Mouse (Mus musculus) neural tube, embryonic 15.5 days (tissue): ENCODE results near the gene Pigo. TPM values are rescaled to one million over a fixed set of nuclear protein-coding genes. Genes with fewer than 3 reads are reported as not detected.
A peak's percentile ranks its signal among the peaks of the same experiment; 100 is the strongest.

ENCODE experiments used
- ATAC-seq: fragments of 200-750 bp; cut with Nextera tagmentation; 2 replicates; pipeline ENCODE4 v1.8.0; 2017; ENCODE audit warnings: mild to moderate bottlenecking, moderate TSS enrichment, moderate library complexity; ENCODE audit not compliant: low FRiP score
- H3K27ac ChIP-seq: fragments of 300-500 bp; sonication (generic); replicated peaks from 2 replicates; pipeline ENCODE4 v1.5.1; 2015; ENCODE audit warnings: mild to moderate bottlenecking, inconsistent platforms
- H3K27me3 ChIP-seq: fragments of 300-500 bp; sonication (generic); replicated peaks from 2 replicates; pipeline ENCODE4 v1.6.1; 2015; ENCODE audit warnings: inconsistent platforms
- H3K36me3 ChIP-seq: fragments of 300-500 bp; sonication (generic); 2 replicates; pipeline ENCODE4 v1.6.1; 2015; ENCODE audit warnings: inconsistent platforms
- H3K4me1 ChIP-seq: fragments of 300-500 bp; sonication (generic); 2 replicates; pipeline ENCODE4 v1.6.1; 2015; ENCODE audit warnings: inconsistent platforms
- H3K4me2 ChIP-seq: fragments of 300-500 bp; sonication (generic); 2 replicates; pipeline ENCODE4 v1.6.1; 2015; ENCODE audit warnings: inconsistent platforms, mild to moderate bottlenecking, moderate library complexity
- H3K4me3 ChIP-seq: fragments of 300-500 bp; sonication (generic); replicated peaks from 2 replicates; pipeline ENCODE4 v1.5.1; 2015; ENCODE audit warnings: mild to moderate bottlenecking, inconsistent platforms
- H3K9ac ChIP-seq: fragments of 300-500 bp; sonication (generic); replicated peaks from 2 replicates; pipeline ENCODE4 v1.6.1; 2015; ENCODE audit warnings: mild to moderate bottlenecking, inconsistent platforms
- H3K9me3 ChIP-seq: fragments of 300-500 bp; sonication (generic); replicated peaks from 2 replicates; pipeline ENCODE4 v1.6.1; 2016; ENCODE audit warnings: inconsistent platforms
- WGBS: fragments of 180-500 bp; shearing (Covaris S2); methylation state at CpG from one replicate; pipeline ENCODE4 v1.1.7; 2015; ENCODE audit warnings: mixed read lengths; 5-methylcytosine and 5-hydroxymethylcytosine counted together
- polyA plus RNA-seq: library from polyadenylated mRNA; unstranded; fragments of >200 nt; fragmentation: Nextera tagmentation; extraction: Ambion mirVana; gene quantifications from 2 replicates; pipeline ENCODE4 v1.2.1, GENCODE M21; 2015

Gene Pigo
- polyA plus RNA-seq, 1 experiment from 2014 or later, result 30.8 TPM

DNA sequence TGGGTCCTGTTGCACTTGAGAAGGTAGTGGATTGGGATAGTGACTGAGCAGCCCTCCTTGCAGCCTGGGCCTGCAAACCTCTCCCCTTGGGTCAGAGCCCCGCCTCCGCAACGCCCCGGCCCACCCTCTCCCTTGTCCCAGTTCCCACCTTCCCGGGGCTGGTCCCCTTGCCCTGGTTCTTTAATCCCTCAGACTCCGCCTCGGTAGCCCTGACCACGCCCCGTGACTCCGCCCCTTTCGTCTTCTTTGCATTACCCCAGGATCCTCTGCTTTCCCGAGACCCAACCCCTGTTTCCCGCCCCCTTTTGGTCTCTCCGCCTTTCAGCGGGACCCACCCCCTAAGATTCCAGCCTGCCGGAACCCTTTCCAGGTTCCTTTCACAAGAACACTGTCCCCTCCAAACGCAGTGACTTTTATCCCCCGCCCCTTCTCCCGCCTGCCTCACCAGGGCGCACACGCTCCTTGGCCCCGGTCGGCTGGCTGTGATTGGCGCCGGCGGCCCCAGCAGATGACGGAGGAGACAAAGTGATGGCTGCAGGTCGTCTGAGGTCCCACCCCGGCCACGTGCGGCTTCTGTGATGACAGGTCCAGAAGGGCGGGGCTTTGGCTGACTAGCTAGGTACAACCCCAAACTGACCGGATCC, 20.2 kb upstream of the Pigo start, which contains the start of gene Fam214b:
Gene Fam214b, minus strand, starts transcription at position 562 of the 644 bp plus-strand sequence.
- Histone ChIP-seq H3K9ac (peak within 1 kb of the TSS; percentile 62), H3K4me3 (peak within 1 kb of the TSS; percentile 63), H3K9me3 (no peaks in the 10 kb centered on the region), H3K4me2 (peak within 1 kb of the TSS; percentile 88), H3K27ac (peak within 1 kb of the TSS; percentile 75), H3K36me3 (no peaks in the 10 kb centered on the region), H3K4me1 (peaks cover 38% of the 10 kb centered on the region), H3K27me3 (no peaks in the 10 kb centered on the region)
- ATAC-seq, result peak; percentile 93
- WGBS, result under 1% methylated on average over 32 of the region's 33 CpGs

- no peaks in the 10 kb centered on the region for H3K27me3 ChIP-seq
- peak overlapping the region; percentile 75 for H3K27ac ChIP-seq
- peak overlapping the region; percentile 63 for H3K4me3 ChIP-seq
- H3K9ac ChIP-seq, result peak overlapping the region; percentile 62
- no peaks in the 10 kb centered on the region for H3K36me3 ChIP-seq
- H3K4me2 ChIP-seq, result peak overlapping the region; percentile 88
- ATAC-seq, result peak; percentile 13
- H3K4me1 ChIP-seq, result peaks cover 42% of the 10 kb centered on the region
- WGBS, result 4% methylated on average over 13 of the region's 13 CpGs
- H3K9me3 ChIP-seq, result no peaks in the 10 kb centered on the region
Measured at GRCm38 (mm10) chr4:43045285-43045658, 19.7 kb upstream of the Pigo start.

GRCm38 (mm10) chr4:43044673-43045072, 19.1 kb upstream of the Pigo start:
- Histone ChIP-seq H3K9me3 (no peaks in the 10 kb centered on the region), H3K27me3 (no peaks in the 10 kb centered on the region), H3K27ac (peak overlapping the region; percentile 75), H3K9ac (peak overlapping the region; percentile 62), H3K4me1 (peaks cover 42% of the 10 kb centered on the region), H3K4me3 (peak overlapping the region; percentile 63), H3K4me2 (peak overlapping the region; percentile 88), H3K36me3 (no peaks in the 10 kb centered on the region)
- no peak for ATAC-seq
- WGBS, result 1% methylated on average over 4 of the region's 4 CpGs

DNA sequence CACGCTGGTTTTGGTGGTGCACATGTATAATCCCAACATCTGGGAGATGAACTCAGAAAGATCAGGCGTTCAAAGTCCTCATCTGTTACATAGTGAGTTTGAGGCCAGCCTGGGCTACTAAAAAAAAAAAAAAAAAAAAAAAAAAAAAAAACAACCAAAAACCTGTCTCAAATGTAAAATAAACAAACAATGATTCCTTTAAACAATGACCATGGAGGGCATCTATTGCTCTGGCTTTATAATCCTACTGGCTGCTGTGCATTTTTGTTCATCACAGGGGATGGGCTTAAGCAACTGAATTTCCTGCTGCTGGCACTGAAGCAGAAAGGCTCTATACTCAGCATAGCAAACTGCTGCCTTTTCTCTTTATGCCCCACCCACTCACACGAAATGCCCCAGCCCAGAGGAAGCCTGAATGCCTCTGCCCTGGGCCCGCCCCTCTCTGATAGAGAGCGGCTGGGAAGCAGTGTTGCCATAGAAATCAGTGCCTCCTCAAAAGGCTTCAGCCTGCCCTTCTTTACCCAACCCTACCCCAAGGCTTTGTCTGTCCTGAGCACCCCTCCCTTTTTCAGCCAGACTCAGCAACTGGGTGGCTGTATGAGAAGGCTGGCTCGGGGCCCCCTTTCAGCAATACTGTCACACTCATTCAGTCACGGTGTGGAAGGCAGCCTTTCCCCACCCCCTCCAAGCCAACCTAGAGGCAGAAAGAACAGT, 18.2 kb upstream of the Pigo start:
- Histone ChIP-seq H3K9ac (no peak overlapping the region; the same call in 1 of the 2 replicates), H3K27ac (peak overlapping the region; percentile 75), H3K4me1 (peaks cover 51% of the 10 kb centered on the region), H3K4me2 (peak overlapping the region; percentile 88), H3K4me3 (peak overlapping the region; percentile 63), H3K9me3 (no peaks in the 10 kb centered on the region), H3K36me3 (no peaks in the 10 kb centered on the region), H3K27me3 (no peaks in the 10 kb centered on the region)
- WGBS, result 11% methylated on average over 7 of the region's 7 CpGs
- ATAC-seq, result peak; percentile 23

DNA sequence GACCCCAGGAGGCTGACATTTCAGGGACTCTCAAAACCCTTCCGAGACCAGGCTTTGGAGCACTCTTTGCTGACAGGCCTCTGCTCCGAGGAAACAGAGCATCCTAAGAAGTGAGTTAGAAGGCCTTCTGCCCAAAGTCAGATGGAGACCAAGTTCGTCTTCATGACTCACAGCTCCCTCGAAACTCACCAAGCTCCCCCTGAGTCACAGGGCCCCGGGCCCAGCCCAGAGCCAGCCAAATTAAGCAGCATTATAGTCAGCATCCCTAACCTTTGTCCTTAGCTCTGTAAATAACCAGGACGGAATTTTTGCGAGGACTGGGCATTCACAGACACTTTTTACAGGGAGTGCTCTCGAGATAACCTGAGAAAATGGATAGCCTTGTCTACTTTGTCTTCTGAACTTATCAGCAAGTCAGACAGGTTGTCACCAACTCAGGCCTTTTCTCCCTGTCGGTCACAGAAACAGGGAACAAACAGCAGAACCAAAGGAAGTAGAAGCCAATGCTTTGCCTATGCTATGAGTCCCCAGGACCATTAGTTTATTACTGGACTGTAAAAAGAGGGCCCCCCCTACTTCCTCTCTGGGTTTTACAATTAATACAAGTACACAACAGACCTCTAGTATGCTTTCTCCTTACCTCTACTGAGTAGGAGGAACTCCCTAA, 15.4 kb upstream of the Pigo start:
- Histone ChIP-seq H3K9ac (no peak overlapping the region), H3K27ac (peak overlapping the region; percentile 39; the same call in 1 of the 2 replicates), H3K27me3 (no peaks in the 10 kb centered on the region), H3K4me1 (peaks cover 64% of the 10 kb centered on the region), H3K9me3 (no peaks in the 10 kb centered on the region), H3K36me3 (peaks cover 7% of the 10 kb centered on the region), H3K4me3 (no peak overlapping the region), H3K4me2 (0 out of 2 replicates have a peak overlapping the region, but pooled peaks have one; percentile 88)
- no peak for ATAC-seq
- 58% methylated on average over 9 of the region's 9 CpGs for WGBS

DNA sequence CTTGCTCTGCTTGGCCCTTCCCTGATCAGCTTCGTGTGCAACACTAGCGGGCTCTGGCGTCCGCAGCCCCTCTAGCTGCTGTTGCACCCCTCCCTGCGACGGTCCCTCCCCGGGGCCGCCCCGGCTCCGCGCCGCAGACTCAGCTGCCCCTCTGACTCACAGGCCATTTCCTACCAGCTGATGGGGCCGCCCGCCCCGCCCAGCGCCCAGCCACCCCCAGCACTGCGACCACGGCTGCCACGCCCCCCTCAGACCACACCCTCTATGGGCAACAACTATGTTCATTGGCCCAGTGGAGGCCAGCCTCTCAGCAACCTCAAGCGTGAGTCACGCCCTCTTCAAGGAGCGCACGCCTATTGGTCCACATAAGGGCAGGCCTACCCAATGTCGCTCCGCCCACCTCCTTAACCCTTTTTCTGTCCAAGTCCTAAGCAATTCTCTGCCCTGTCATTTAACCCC, 14.5 kb upstream of the Pigo start:
- peak; percentile 95 for ATAC-seq
- Histone ChIP-seq H3K4me2 (peak overlapping the region; percentile 88), H3K27ac (peak overlapping the region; percentile 82), H3K4me3 (peak overlapping the region; percentile 82), H3K4me1 (peaks cover 59% of the 10 kb centered on the region), H3K9ac (peak overlapping the region; percentile 83), H3K36me3 (peaks cover 15% of the 10 kb centered on the region), H3K9me3 (no peaks in the 10 kb centered on the region), H3K27me3 (no peaks in the 10 kb centered on the region)
- WGBS, result 1% methylated on average over 25 of the region's 25 CpGs

GRCm38 (mm10) chr4:43039609-43040008, 14.0 kb upstream of the Pigo start:
- peak; percentile 37 for ATAC-seq
- WGBS, result 1% methylated on average over 11 of the region's 11 CpGs

GRCm38 (mm10) chr4:43038567-43039495, 13.2 kb upstream of the Pigo start:
- peaks cover 46% of the 10 kb centered on the region for H3K4me1 ChIP-seq
- ATAC-seq, result peak; percentile 12
- peak overlapping the region; percentile 82 for H3K27ac ChIP-seq
- H3K4me2 ChIP-seq, result peak overlapping the region; percentile 88
- peaks cover 28% of the 10 kb centered on the region for H3K36me3 ChIP-seq
- WGBS, result 65% methylated on average over 15 of the region's 15 CpGs
- H3K9me3 ChIP-seq, result no peaks in the 10 kb centered on the region
- H3K9ac ChIP-seq, result peak overlapping the region; percentile 83
- H3K27me3 ChIP-seq, result no peaks in the 10 kb centered on the region
- peak overlapping the region; percentile 82 for H3K4me3 ChIP-seq

More at GRCm38 (mm10) chr4:43039609-43040008, 14.0 kb upstream of the Pigo start:
- H3K4me1 ChIP-seq, result peaks cover 53% of the 10 kb centered on the region
- H3K9me3 ChIP-seq, result no peaks in the 10 kb centered on the region
- H3K9ac ChIP-seq, result peak overlapping the region; percentile 83
- peak overlapping the region; percentile 82 for H3K27ac ChIP-seq
- H3K4me2 ChIP-seq, result peak overlapping the region; percentile 88
- peak overlapping the region; percentile 82 for H3K4me3 ChIP-seq
- H3K27me3 ChIP-seq, result no peaks in the 10 kb centered on the region
- peaks cover 20% of the 10 kb centered on the region for H3K36me3 ChIP-seq

GRCm38 (mm10) chr4:43037860-43038566, 12.4 kb upstream of the Pigo start:
- Histone ChIP-seq H3K36me3 (peaks cover 36% of the 10 kb centered on the region), H3K4me2 (peak overlapping the region; percentile 88; the same call in 1 of the 2 replicates), H3K9ac (no peak overlapping the region), H3K27me3 (no peaks in the 10 kb centered on the region), H3K4me3 (peak overlapping the region; percentile 82), H3K9me3 (no peaks in the 10 kb centered on the region), H3K27ac (no peak overlapping the region), H3K4me1 (peaks cover 37% of the 10 kb centered on the region)
- no peak for ATAC-seq
- 68% methylated on average over 4 of the region's 4 CpGs for WGBS

DNA sequence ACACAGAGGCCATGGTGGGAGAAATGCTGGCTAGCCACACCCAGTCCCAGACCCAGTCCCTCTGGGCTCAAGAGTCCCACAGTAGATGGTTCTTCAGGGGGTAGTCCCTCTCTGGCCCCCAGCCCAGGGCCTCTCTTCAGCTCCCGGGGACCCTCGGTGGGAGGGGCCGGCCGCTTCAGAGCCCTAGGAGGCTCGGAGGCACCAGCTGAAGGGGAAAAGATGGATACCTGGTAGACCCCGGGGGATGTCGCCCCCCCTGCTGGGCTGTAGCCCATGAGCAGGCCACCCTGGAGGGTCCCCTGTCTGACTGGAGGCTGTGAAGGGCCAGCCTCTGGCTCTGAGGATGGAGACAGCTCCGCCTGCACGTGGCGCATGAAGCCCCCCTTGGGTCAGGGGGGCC, 10.7 kb upstream of the Pigo start:
- Histone ChIP-seq H3K4me3 (no peak overlapping the region), H3K36me3 (peaks cover 39% of the 10 kb centered on the region), H3K4me1 (peaks cover 48% of the 10 kb centered on the region), H3K4me2 (no peak overlapping the region), H3K27me3 (no peaks in the 10 kb centered on the region), H3K27ac (no peak overlapping the region), H3K9ac (no peak overlapping the region), H3K9me3 (no peaks in the 10 kb centered on the region)
- 88% methylated on average over 10 of the region's 10 CpGs for WGBS
- no peak for ATAC-seq
